Mouse (Mus musculus): ENCODE measurements around the gene Grm4. TPM values are rescaled to one million over a fixed set of nuclear protein-coding genes. Genes with fewer than 3 reads are reported as not detected.

Grm4 gene
- under 1 TPM in 3 of 4 experiments, not detected in 1; 0.16 to 0.30 (median 0.23) TPM for total RNA-seq (2022)

- no peak for DNase-seq (ENCODE audit: low spot score)
Observed at GRCm38 (mm10) chr17:27521303-27521702, at the start of gene Grm4. Grm4 (minus strand) TSS chr17:27521403.

GRCm38 (mm10) chr17:27568228-27568627 lies 47.0 kb upstream of the Grm4 start:
- no peak for DNase-seq (ENCODE audit: low spot score)

- no peak for DNase-seq (ENCODE audit: low spot score)
Observed at GRCm38 (mm10) chr17:27565942-27566267, 44.7 kb upstream of the Grm4 start.

GRCm38 (mm10) chr17:27565163-27565941 lies 44.1 kb upstream of the Grm4 start, which contains the start of gene AI413582:
AI413582 (minus strand) TSS chr17:27565756.
- peak; percentile 95 for DNase-seq (ENCODE audit: low spot score)

GRCm38 (mm10) chr17:27564391-27565162 lies 43.4 kb upstream of the Grm4 start:
- DNase-seq (ENCODE audit: low spot score) = no peak

- DNase-seq (ENCODE audit: low spot score) = no peak
Observed at GRCm38 (mm10) chr17:27563771-27564244, 42.6 kb upstream of the Grm4 start.

GRCm38 (mm10) chr17:27561809-27562526 lies 40.8 kb upstream of the Grm4 start:
- DNase-seq (ENCODE audit: low spot score) = no peak

- DNase-seq (ENCODE audit: low spot score) = no peak
Observed at GRCm38 (mm10) chr17:27560926-27561480, 39.8 kb upstream of the Grm4 start.

GRCm38 (mm10) chr17:27559596-27559995 lies 38.4 kb upstream of the Grm4 start:
- no peak for DNase-seq (ENCODE audit: low spot score)

GRCm38 (mm10) chr17:27558845-27559244 lies 37.6 kb upstream of the Grm4 start:
- no peak for DNase-seq (ENCODE audit: low spot score)

- no peak for DNase-seq (ENCODE audit: low spot score)
Observed at GRCm38 (mm10) chr17:27557927-27558661, 36.9 kb upstream of the Grm4 start.

GRCm38 (mm10) chr17:27557181-27557926 lies 36.2 kb upstream of the Grm4 start:
- no peak for DNase-seq (ENCODE audit: low spot score)

- DNase-seq (ENCODE audit: low spot score) = peak; percentile 73
Observed at GRCm38 (mm10) chr17:27556315-27557011, 35.3 kb upstream of the Grm4 start, which contains the start of gene Hmga1. Hmga1 (plus strand) TSS chr17:27556497.

- DNase-seq (ENCODE audit: low spot score) = no peak
Observed at GRCm38 (mm10) chr17:27555512-27556172, 34.4 kb upstream of the Grm4 start.

- no peak for DNase-seq (ENCODE audit: low spot score)
Observed at GRCm38 (mm10) chr17:27555075-27555511, 33.9 kb upstream of the Grm4 start.

- no peak for DNase-seq (ENCODE audit: low spot score)
Observed at GRCm38 (mm10) chr17:27554062-27554960, 33.1 kb upstream of the Grm4 start.

- no peak for DNase-seq (ENCODE audit: low spot score)
Observed at GRCm38 (mm10) chr17:27552215-27553201, 31.3 kb upstream of the Grm4 start.

All from heart, adult 8-10 months (tissue).